Mouse (Mus musculus) forebrain, embryonic 11.5 days (tissue): ENCODE results near the gene Cog5. TPM values are rescaled to one million over a fixed set of nuclear protein-coding genes. Genes with fewer than 3 reads are reported as not detected.

ENCODE experiments used
- ATAC-seq: fragments of 200-750 bp; cut with Nextera tagmentation; replicated peaks from 2 replicates; pipeline ENCODE4 v1.8.0; 2017; ENCODE audit warnings: moderate TSS enrichment; ENCODE audit not compliant: low FRiP score
- DNase-seq: peaks from one replicate; pipeline ENCODE4 v3.0.0-alpha.2; 2017; ENCODE audit warnings: low spot score
- H3K27ac ChIP-seq: fragments of 300-500 bp; sonication (generic); 2 replicates; pipeline ENCODE4 v1.5.1; 2014; ENCODE audit warnings: low read depth, low read length
- H3K27me3 ChIP-seq: fragments of 300-500 bp; sonication (generic); 2 replicates; pipeline ENCODE4 v1.6.1; 2014; ENCODE audit warnings: mild to moderate bottlenecking, low read length, mixed read lengths; ENCODE audit not compliant: control insufficient read depth, insufficient read depth
- H3K36me3 ChIP-seq: fragments of 300-500 bp; sonication (generic); 2 replicates; pipeline ENCODE4 v1.6.1; 2014; ENCODE audit warnings: mild to moderate bottlenecking, low read length, moderate library complexity, mixed read lengths; ENCODE audit not compliant: control insufficient read depth, insufficient read depth
- H3K4me1 ChIP-seq: fragments of 300-500 bp; sonication (generic); replicated peaks from 2 replicates; pipeline ENCODE4 v1.6.1; 2014; ENCODE audit warnings: low read length, mixed read lengths; ENCODE audit not compliant: control insufficient read depth, insufficient read depth
- H3K4me2 ChIP-seq: fragments of 300-500 bp; sonication (generic); 2 replicates; pipeline ENCODE4 v1.6.1; 2014; ENCODE audit warnings: low read depth, mild to moderate bottlenecking, low read length, moderate library complexity, mixed read lengths; ENCODE audit not compliant: severe bottlenecking
- H3K4me3 ChIP-seq: fragments of 300-500 bp; sonication (generic); 2 replicates; pipeline ENCODE4 v1.5.1; 2014; ENCODE audit warnings: low read depth, low read length
- H3K9ac ChIP-seq: fragments of 300-500 bp; sonication (generic); 2 replicates; pipeline ENCODE4 v1.6.1; 2014; ENCODE audit warnings: low read length
- H3K9me3 ChIP-seq: fragments of 300-500 bp; sonication (generic); 2 replicates; pipeline ENCODE4 v1.6.1; 2016; ENCODE audit warnings: low read length, mixed read lengths; ENCODE audit not compliant: control insufficient read depth
- WGBS: fragments of 180-500 bp; shearing (Covaris S2); extraction: QIAGEN DNeasy Blood & Tissue Kit; methylation state at CpG from one replicate; pipeline ENCODE4 v1.1.7; 2014; 5-methylcytosine and 5-hydroxymethylcytosine counted together
- polyA plus RNA-seq: library from polyadenylated mRNA; unstranded; fragments of >200 nt; fragmentation: Nextera tagmentation; extraction: Ambion mirVana; gene quantifications from 2 replicates; pipeline ENCODE4 v1.2.1, GENCODE M21; 2014

The Cog5 gene
- polyA plus RNA-seq, 1 experiment from 2014 or later = 35.2 TPM

- no peaks in the 10 kb centered on the region for H3K9me3 ChIP-seq
- H3K27ac ChIP-seq = no peak overlapping the region
- no peak overlapping the region for H3K4me3 ChIP-seq
- no peak overlapping the region for H3K4me2 ChIP-seq
- no peak for ATAC-seq
- no peaks in the 10 kb centered on the region for H3K4me1 ChIP-seq
- H3K27me3 ChIP-seq = no peaks in the 10 kb centered on the region
- 95% methylated on average over 3 of the region's 3 CpGs for WGBS
- DNase-seq = no peak
- no peak overlapping the region for H3K9ac ChIP-seq
- no peaks in the 10 kb centered on the region for H3K36me3 ChIP-seq
Observed at GRCm38 (mm10) chr12:31818051-31818461, 163.4 kb downstream of the Cog5 start.

- DNase-seq = no peak
- Histone ChIP-seq H3K4me2 (no peak overlapping the region), H3K9ac (no peak overlapping the region), H3K9me3 (no peaks in the 10 kb centered on the region), H3K4me3 (no peak overlapping the region), H3K27ac (no peak overlapping the region), H3K4me1 (no peaks in the 10 kb centered on the region), H3K36me3 (no peaks in the 10 kb centered on the region), H3K27me3 (no peaks in the 10 kb centered on the region)
- ATAC-seq = no peak
Observed at GRCm38 (mm10) chr12:31819096-31819495, 164.4 kb downstream of the Cog5 start.

DNA sequence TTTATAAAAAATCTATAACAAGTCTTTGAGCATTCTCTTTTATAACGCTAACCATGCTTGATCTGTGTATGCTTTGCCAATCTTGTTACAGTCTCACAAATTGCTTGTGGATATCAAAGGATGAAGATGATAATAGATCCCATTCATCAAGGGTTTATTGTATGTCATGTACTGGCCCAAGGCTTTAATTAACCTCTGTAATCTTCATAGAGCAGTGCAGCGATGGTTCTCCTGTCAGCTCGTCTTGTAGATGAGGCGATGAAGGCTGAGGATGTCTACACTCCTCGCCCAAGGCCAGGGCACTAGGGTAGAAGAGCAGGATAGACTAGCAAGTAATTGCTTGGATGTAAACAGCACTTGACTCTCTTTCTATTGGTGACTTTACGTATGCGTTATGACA is 164.9 kb downstream of the Cog5 start:
- 88% methylated on average over 7 of the region's 7 CpGs for WGBS
- ATAC-seq = no peak

GRCm38 (mm10) chr12:31823671-31824070 is 169.0 kb downstream of the Cog5 start:
- Histone ChIP-seq H3K9me3 (no peaks in the 10 kb centered on the region), H3K36me3 (no peaks in the 10 kb centered on the region), H3K9ac (no peak overlapping the region), H3K4me3 (no peak overlapping the region), H3K27ac (no peak overlapping the region), H3K4me1 (no peaks in the 10 kb centered on the region), H3K4me2 (no peak overlapping the region), H3K27me3 (no peaks in the 10 kb centered on the region)
- WGBS = 86% methylated on average over 3 of the region's 3 CpGs
- ATAC-seq = no peak
- no peak for DNase-seq

More for the DNA sequence above, 164.9 kb downstream of the Cog5 start:
- Histone ChIP-seq H3K4me2 (no peak overlapping the region), H3K9me3 (no peaks in the 10 kb centered on the region), H3K4me1 (no peaks in the 10 kb centered on the region), H3K27ac (no peak overlapping the region), H3K4me3 (no peak overlapping the region), H3K27me3 (no peaks in the 10 kb centered on the region), H3K36me3 (no peaks in the 10 kb centered on the region), H3K9ac (no peak overlapping the region)
- DNase-seq = no peak

- ATAC-seq = no peak
- 79% methylated on average over 5 of the region's 5 CpGs for WGBS
- Histone ChIP-seq H3K27me3 (no peaks in the 10 kb centered on the region), H3K27ac (no peak overlapping the region), H3K4me1 (no peaks in the 10 kb centered on the region), H3K9me3 (no peaks in the 10 kb centered on the region), H3K4me2 (no peak overlapping the region), H3K4me3 (no peak overlapping the region), H3K36me3 (no peaks in the 10 kb centered on the region), H3K9ac (no peak overlapping the region)
- DNase-seq = no peak
Observed at GRCm38 (mm10) chr12:31824831-31825230, 170.2 kb downstream of the Cog5 start.

DNA sequence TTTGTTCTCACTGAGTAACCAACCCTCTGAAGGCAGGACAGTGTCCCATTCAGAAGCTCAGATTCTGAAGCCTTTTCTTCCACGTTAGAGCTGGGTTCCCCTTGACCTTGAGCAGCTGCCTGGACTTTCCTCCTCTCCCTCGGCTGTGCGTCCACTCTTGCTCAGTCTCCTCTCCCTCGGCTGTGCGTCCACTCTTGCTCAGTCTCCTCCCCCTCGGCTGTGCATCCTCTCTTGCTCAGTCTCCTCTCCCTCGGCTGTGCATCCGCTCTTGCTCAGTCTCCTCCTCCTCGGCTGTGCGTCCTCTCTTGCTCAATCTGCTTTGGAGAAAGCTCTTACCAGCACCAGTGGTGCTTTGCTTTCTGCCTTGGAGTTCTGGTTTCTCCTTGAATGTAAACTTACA is 171.2 kb downstream of the Cog5 start:
- H3K9ac ChIP-seq = no peak overlapping the region
- no peak overlapping the region for H3K4me2 ChIP-seq
- ATAC-seq = no peak
- no peak overlapping the region for H3K27ac ChIP-seq
- no peaks in the 10 kb centered on the region for H3K36me3 ChIP-seq
- no peaks in the 10 kb centered on the region for H3K27me3 ChIP-seq
- H3K4me1 ChIP-seq = no peaks in the 10 kb centered on the region
- no peak for DNase-seq
- no peak overlapping the region for H3K4me3 ChIP-seq
- WGBS = 68% methylated on average over 10 of the region's 10 CpGs
- no peaks in the 10 kb centered on the region for H3K9me3 ChIP-seq

- Histone ChIP-seq H3K4me1 (no peaks in the 10 kb centered on the region), H3K36me3 (no peaks in the 10 kb centered on the region), H3K4me3 (no peak overlapping the region), H3K27ac (no peak overlapping the region), H3K27me3 (no peaks in the 10 kb centered on the region), H3K9me3 (no peaks in the 10 kb centered on the region), H3K9ac (no peak overlapping the region), H3K4me2 (no peak overlapping the region)
- ATAC-seq = no peak
- no peak for DNase-seq
- WGBS = 95% methylated on average over 2 of the region's 2 CpGs
Observed at GRCm38 (mm10) chr12:31826476-31826875, 171.8 kb downstream of the Cog5 start.

- H3K9me3 ChIP-seq = no peaks in the 10 kb centered on the region
- H3K36me3 ChIP-seq = no peaks in the 10 kb centered on the region
- H3K4me2 ChIP-seq = no peak overlapping the region
- H3K27ac ChIP-seq = no peak overlapping the region
- DNase-seq = no peak
- 79% methylated on average over 5 of the region's 5 CpGs for WGBS
- H3K4me3 ChIP-seq = no peak overlapping the region
- H3K27me3 ChIP-seq = no peaks in the 10 kb centered on the region
- H3K9ac ChIP-seq = no peak overlapping the region
- H3K4me1 ChIP-seq = no peaks in the 10 kb centered on the region; the same call in 1 of the 2 replicates
- ATAC-seq = no peak
Observed at GRCm38 (mm10) chr12:31835480-31835879, 180.8 kb downstream of the Cog5 start.

GRCm38 (mm10) chr12:31836211-31836610 is 181.5 kb downstream of the Cog5 start:
- H3K4me3 ChIP-seq = no peak overlapping the region
- no peaks in the 10 kb centered on the region for H3K27me3 ChIP-seq
- no peaks in the 10 kb centered on the region for H3K9me3 ChIP-seq
- H3K27ac ChIP-seq = no peak overlapping the region
- H3K9ac ChIP-seq = no peak overlapping the region
- no peak overlapping the region for H3K4me2 ChIP-seq
- H3K4me1 ChIP-seq = no peaks in the 10 kb centered on the region; the same call in 1 of the 2 replicates
- ATAC-seq (no peak), DNase-seq (no peak)
- no peaks in the 10 kb centered on the region for H3K36me3 ChIP-seq
- 5% methylated on average over 1 of the region's 1 CpGs for WGBS
